Mouse (Mus musculus) hindbrain, postnatal 0 days (tissue): ENCODE measurements at regions not wholly inside any gene's neighbourhood (a gene's known extent, or its start where the extent isn't known, plus 50 kb on each side); places are given as distances from the start of the nearest gene placed in this dataset.

Experiments
- ATAC-seq: fragments of 200-750 bp; cut with Nextera tagmentation; 2 replicates; pipeline ENCODE4 v1.8.0; 2017; ENCODE audit warnings: mild to moderate bottlenecking, moderate TSS enrichment, moderate library complexity
- DNase-seq: peaks from one replicate; pipeline ENCODE4 v3.0.0-alpha.2; 2015; ENCODE audit warnings: low spot score
- H3K27ac ChIP-seq: fragments of 300-500 bp; sonication (generic); 2 replicates; pipeline ENCODE4 v1.5.1; 2014; ENCODE audit warnings: mild to moderate bottlenecking
- H3K27me3 ChIP-seq: fragments of 300-500 bp; sonication (generic); 2 replicates; pipeline ENCODE4 v1.6.1; 2014; ENCODE audit warnings: low read length, mixed read lengths; ENCODE audit not compliant: insufficient read depth
- H3K36me3 ChIP-seq: fragments of 300-500 bp; sonication (generic); 2 replicates; pipeline ENCODE4 v1.6.1; 2014; ENCODE audit warnings: low read length, mixed read lengths; ENCODE audit not compliant: insufficient read depth
- H3K4me1 ChIP-seq: fragments of 300-500 bp; sonication (generic); 2 replicates; pipeline ENCODE4 v1.6.1; 2014; ENCODE audit warnings: antibody characterized with exemption, low read length, mixed read lengths; ENCODE audit not compliant: insufficient read depth
- H3K4me2 ChIP-seq: fragments of 300-500 bp; sonication (generic); 2 replicates; pipeline ENCODE4 v1.6.1; 2014; ENCODE audit warnings: low read depth, mild to moderate bottlenecking, low read length, moderate library complexity, mixed read lengths
- H3K4me3 ChIP-seq: fragments of 300-500 bp; sonication (generic); 2 replicates; pipeline ENCODE4 v1.5.1; 2014; ENCODE audit warnings: low read length
- H3K9ac ChIP-seq: fragments of 300-500 bp; sonication (generic); replicated peaks from 2 replicates; pipeline ENCODE4 v1.6.1; 2014; ENCODE audit warnings: mild to moderate bottlenecking, low read length, moderate library complexity, mixed read lengths
- H3K9me3 ChIP-seq: fragments of 300-500 bp; sonication (generic); 2 replicates; pipeline ENCODE4 v1.6.1; 2016; ENCODE audit warnings: low read length, mixed read lengths
- CTCF ChIP-seq: IDR thresholded peaks from 2 replicates; pipeline ENCODE4 v1.5.1; 2016; ENCODE audit warnings: antibody characterized with exemption, control low read depth, low read depth
- WGBS: fragments of 180-500 bp; shearing (Covaris S2); extraction: QIAGEN DNeasy Blood & Tissue Kit; methylation state at CpG from one replicate; pipeline ENCODE4 v1.1.7; 2014; 5-methylcytosine and 5-hydroxymethylcytosine counted together

DNA sequence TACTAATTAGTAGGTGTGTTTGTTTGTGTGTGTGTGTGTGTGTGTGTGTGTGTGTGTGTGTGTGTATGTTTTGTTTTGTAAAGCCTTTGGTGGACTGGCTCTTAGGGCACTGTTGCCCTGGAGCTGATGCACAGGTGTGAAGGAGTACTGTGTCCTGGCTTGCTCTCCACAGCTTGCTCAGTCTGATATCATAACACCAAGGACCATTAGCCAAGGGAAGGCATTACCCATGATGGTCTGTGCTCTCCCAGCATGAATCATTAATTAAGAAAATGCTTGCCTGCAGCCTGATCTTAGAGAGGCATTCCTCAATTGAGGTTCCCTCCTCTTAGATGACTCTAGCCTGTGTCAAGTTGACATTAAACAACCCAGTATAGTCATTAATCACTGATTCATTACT is 54.7 kb downstream of the Spry2 start:
- no peak for TF ChIP-seq CTCF
- H3K9me3 ChIP-seq = no peaks in the 10 kb centered on the region
- H3K9ac ChIP-seq = no peak overlapping the region
- no peaks in the 10 kb centered on the region for H3K4me1 ChIP-seq
- no peak overlapping the region for H3K27ac ChIP-seq
- no peak for ATAC-seq
- no peaks in the 10 kb centered on the region for H3K36me3 ChIP-seq
- no peaks in the 10 kb centered on the region for H3K27me3 ChIP-seq
- no peak for DNase-seq
- no peak overlapping the region for H3K4me2 ChIP-seq
- H3K4me3 ChIP-seq = no peak overlapping the region

DNA sequence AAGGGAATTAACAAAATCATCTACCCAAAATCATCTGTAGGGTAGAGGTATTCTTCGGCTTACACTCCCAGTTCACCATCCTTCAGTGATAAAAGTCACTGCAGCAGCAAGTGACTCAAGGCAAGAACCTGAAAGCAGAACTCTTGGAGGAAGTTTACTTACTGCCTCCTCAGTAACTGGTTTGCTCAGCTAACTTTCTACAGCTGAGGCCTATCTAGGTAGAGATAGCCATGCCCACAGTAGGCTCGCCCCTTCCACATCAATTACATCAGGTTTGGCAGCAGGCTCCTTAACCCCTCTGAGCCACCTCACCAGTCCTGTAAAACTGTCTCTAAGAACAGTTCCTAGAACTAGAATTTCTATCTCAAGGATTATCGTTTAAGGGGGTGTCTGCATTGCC is 59.1 kb downstream of the Spry2 start:
- Histone ChIP-seq H3K4me1 (no peaks in the 10 kb centered on the region), H3K4me2 (no peak overlapping the region), H3K9me3 (no peaks in the 10 kb centered on the region), H3K36me3 (no peaks in the 10 kb centered on the region), H3K27ac (no peak overlapping the region), H3K9ac (no peak overlapping the region), H3K4me3 (no peak overlapping the region), H3K27me3 (no peaks in the 10 kb centered on the region)
- ATAC-seq = no peak
- DNase-seq = no peak
- no peak for TF ChIP-seq CTCF
- 91% methylated on average over 3 of the region's 3 CpGs for WGBS

- ATAC-seq = no peak
- Histone ChIP-seq H3K4me3 (no peak overlapping the region), H3K9ac (no peak overlapping the region), H3K36me3 (no peaks in the 10 kb centered on the region), H3K27ac (no peak overlapping the region), H3K4me1 (no peaks in the 10 kb centered on the region), H3K4me2 (no peak overlapping the region), H3K9me3 (no peaks in the 10 kb centered on the region), H3K27me3 (no peaks in the 10 kb centered on the region)
- no peak for TF ChIP-seq CTCF
- no peak for DNase-seq
- 87% methylated on average over 12 of the region's 12 CpGs for WGBS
Measured at GRCm38 (mm10) chr14:105830701-105831100, 65.9 kb downstream of the Spry2 start.

DNA sequence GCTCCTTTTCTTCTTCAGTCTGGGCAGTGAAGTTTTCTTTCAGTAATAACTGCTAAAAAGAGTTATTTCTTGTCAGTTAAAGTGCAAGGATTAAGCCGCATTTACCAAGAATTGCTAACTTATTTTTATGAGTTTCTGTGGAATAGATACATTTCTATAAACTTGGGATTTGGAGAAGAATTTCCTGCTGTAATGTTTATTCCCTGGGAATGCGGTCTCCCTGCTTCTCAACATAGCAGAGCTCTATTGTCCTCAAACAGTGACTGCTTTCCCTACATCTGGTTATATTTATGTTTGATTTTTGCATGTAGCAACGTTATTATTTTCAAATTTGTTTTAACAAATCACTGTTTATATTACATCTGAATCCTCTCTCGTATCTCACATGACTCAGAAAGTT is 66.3 kb downstream of the Spry2 start:
- ATAC-seq (no peak), DNase-seq (no peak)
- no peaks in the 10 kb centered on the region for H3K4me1 ChIP-seq
- H3K27ac ChIP-seq = no peak overlapping the region
- no peaks in the 10 kb centered on the region for H3K9me3 ChIP-seq
- H3K4me3 ChIP-seq = no peak overlapping the region
- TF ChIP-seq CTCF = no peak
- H3K36me3 ChIP-seq = no peaks in the 10 kb centered on the region
- H3K4me2 ChIP-seq = no peak overlapping the region
- H3K27me3 ChIP-seq = no peaks in the 10 kb centered on the region
- 81% methylated on average over 4 of the region's 4 CpGs for WGBS
- H3K9ac ChIP-seq = no peak overlapping the region

GRCm38 (mm10) chr14:105823129-105823528 is 73.5 kb downstream of the Spry2 start:
- no peak for TF ChIP-seq CTCF

DNA sequence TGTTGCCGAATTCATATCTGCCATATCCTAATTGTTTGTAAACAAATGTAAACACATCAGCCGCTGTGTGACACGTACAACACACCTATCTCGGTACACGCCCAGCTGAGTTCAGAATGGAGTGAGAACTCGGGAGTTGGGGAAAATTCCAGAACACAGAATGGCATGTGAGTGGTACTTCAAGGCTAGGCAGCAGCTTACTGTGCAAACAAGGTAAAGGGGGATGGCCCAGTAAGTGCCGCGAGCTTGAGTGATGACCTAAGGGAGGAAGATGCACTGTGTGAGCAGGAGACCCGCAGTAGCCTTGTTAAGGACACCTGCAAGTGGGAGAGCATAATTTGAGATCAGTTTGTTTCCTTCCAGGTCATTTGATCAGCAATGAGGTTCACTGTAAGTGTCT is 74.0 kb downstream of the Spry2 start:
- no peak for DNase-seq
- H3K9me3 ChIP-seq = no peaks in the 10 kb centered on the region
- no peak overlapping the region for H3K9ac ChIP-seq
- no peak overlapping the region for H3K27ac ChIP-seq
- H3K4me2 ChIP-seq = no peak overlapping the region
- no peak for ATAC-seq
- 93% methylated on average over 9 of the region's 9 CpGs for WGBS
- H3K4me1 ChIP-seq = no peaks in the 10 kb centered on the region
- no peak overlapping the region for H3K4me3 ChIP-seq
- no peaks in the 10 kb centered on the region for H3K36me3 ChIP-seq
- H3K27me3 ChIP-seq = no peaks in the 10 kb centered on the region
- TF ChIP-seq CTCF = no peak

More at GRCm38 (mm10) chr14:105823129-105823528, 73.5 kb downstream of the Spry2 start:
- no peak overlapping the region for H3K9ac ChIP-seq
- ATAC-seq (no peak), DNase-seq (no peak)
- no peaks in the 10 kb centered on the region for H3K4me1 ChIP-seq
- H3K27me3 ChIP-seq = no peaks in the 10 kb centered on the region
- no peaks in the 10 kb centered on the region for H3K36me3 ChIP-seq
- no peak overlapping the region for H3K27ac ChIP-seq
- H3K4me2 ChIP-seq = no peak overlapping the region
- H3K4me3 ChIP-seq = no peak overlapping the region
- no peaks in the 10 kb centered on the region for H3K9me3 ChIP-seq
- 75% methylated on average over 8 of the region's 8 CpGs for WGBS

DNA sequence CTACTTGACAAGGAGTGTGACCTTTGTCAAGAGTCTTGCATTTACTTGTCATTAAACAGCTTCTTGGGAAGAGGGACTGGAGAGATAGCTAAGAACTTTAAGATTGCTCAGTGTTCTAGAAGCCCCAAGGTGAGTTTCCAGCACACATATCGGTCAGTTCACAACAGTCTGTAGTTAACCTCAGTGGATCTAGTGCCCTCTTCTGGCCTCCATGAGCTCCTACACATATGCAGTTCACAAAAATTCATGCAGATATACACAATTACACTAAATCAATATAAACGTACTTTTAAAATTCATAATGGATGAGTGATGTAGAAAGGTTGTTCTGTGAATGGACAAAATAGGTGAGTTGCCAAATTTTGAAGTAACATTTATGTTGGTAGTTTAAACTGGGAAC is 77.1 kb downstream of the Spry2 start:
- Histone ChIP-seq H3K4me1 (no peaks in the 10 kb centered on the region), H3K9ac (no peak overlapping the region), H3K36me3 (no peaks in the 10 kb centered on the region), H3K9me3 (no peaks in the 10 kb centered on the region), H3K4me3 (no peak overlapping the region), H3K27ac (no peak overlapping the region), H3K4me2 (no peak overlapping the region), H3K27me3 (no peaks in the 10 kb centered on the region)
- TF ChIP-seq CTCF = no peak
- no peak for DNase-seq
- 94% methylated on average over 2 of the region's 2 CpGs for WGBS
- no peak for ATAC-seq
